Mouse (Mus musculus): ENCODE measurements around the gene Rdh19. TPM values are rescaled to one million over a fixed set of nuclear protein-coding genes. Genes with fewer than 3 reads are reported as not detected.
"Not testable (repeated sequence)": the region's sequence is repeated elsewhere in the genome, so short reads cannot be mapped to it uniquely, and the experiment has no call there.

Gene Rdh19
- polyA plus RNA-seq, 1 experiment from 2014 or later = not detected

GRCm38 (mm10) chr10:127825386-127825785 is 24.3 kb upstream of the Rdh19 start:
- ATAC-seq (ENCODE audit: insufficient number of reproducible peaks, insufficient read depth, low FRiP score, low read depth) = no peak

GRCm38 (mm10) chr10:127829121-127829520 is 20.6 kb upstream of the Rdh19 start:
- Histone ChIP-seq H3K9ac (ENCODE audit: low read length) (no peak overlapping the region), H3K4me1 (ENCODE audit: control insufficient read depth in 2 of 2, insufficient read depth in 2 of 2, low read length in 2 of 2) (no peaks in the 10 kb centered on the region), H3K9me3 (ENCODE audit: control insufficient read depth, low read length) (0 out of 2 replicates have a peak, but pooled peaks cover 2% of the 10 kb centered on the region), H3K4me3 (ENCODE audit: control insufficient read depth in 1 of 2, insufficient read depth in 1 of 2, low read depth in 1 of 2, low read length in 2 of 2) (no peak overlapping the region), H3K27ac (replicated peaks in 1 of 2; ENCODE audit: control insufficient read depth in 1 of 2, insufficient read depth in 1 of 2, low read depth in 2 of 2, low read length in 2 of 2) (no peak overlapping the region), H3K36me3 (ENCODE audit: control insufficient read depth, insufficient read depth, low read length) (no peaks in the 10 kb centered on the region), H3K27me3 (ENCODE audit: control insufficient read depth, insufficient read depth, low read length) (no peaks in the 10 kb centered on the region), H3K4me2 (ENCODE audit: low read length) (no peak overlapping the region)
- 65% methylated on average over 3 of the region's 3 CpGs for WGBS
- no peak for ATAC-seq (ENCODE audit: insufficient number of reproducible peaks, insufficient read depth, low FRiP score, low read depth)

More at GRCm38 (mm10) chr10:127825386-127825785, 24.3 kb upstream of the Rdh19 start:
- H3K4me1 ChIP-seq (ENCODE audit: control insufficient read depth in 2 of 2, insufficient read depth in 2 of 2, low read length in 2 of 2) = no peaks in the 10 kb centered on the region
- WGBS = 74% methylated on average over 6 of the region's 6 CpGs
- no peaks in the 10 kb centered on the region for H3K27me3 ChIP-seq (ENCODE audit: control insufficient read depth, insufficient read depth, low read length)
- no peaks in the 10 kb centered on the region for H3K36me3 ChIP-seq (ENCODE audit: control insufficient read depth, insufficient read depth, low read length)
- no peak overlapping the region for H3K4me3 ChIP-seq (ENCODE audit: control insufficient read depth in 1 of 2, insufficient read depth in 1 of 2, low read depth in 1 of 2, low read length in 2 of 2)
- H3K4me2 ChIP-seq (ENCODE audit: low read length) = no peak overlapping the region
- no peak overlapping the region for H3K9ac ChIP-seq (ENCODE audit: low read length)
- H3K9me3 ChIP-seq (ENCODE audit: control insufficient read depth, low read length) = peaks cover 6% of the 10 kb centered on the region; the same call in 1 of the 2 replicates
- no peak overlapping the region for H3K27ac ChIP-seq (replicated peaks in 1 of 2; ENCODE audit: control insufficient read depth in 1 of 2, insufficient read depth in 1 of 2, low read depth in 2 of 2, low read length in 2 of 2)

GRCm38 (mm10) chr10:127834186-127834585 is 15.5 kb upstream of the Rdh19 start:
- not testable (repeated sequence) for H3K27me3 ChIP-seq (ENCODE audit: control insufficient read depth, insufficient read depth, low read length); ATAC-seq (ENCODE audit: insufficient number of reproducible peaks, insufficient read depth, low FRiP score, low read depth); H3K4me2 ChIP-seq (ENCODE audit: low read length); H3K4me3 ChIP-seq (ENCODE audit: control insufficient read depth in 1 of 2, insufficient read depth in 1 of 2, low read depth in 1 of 2, low read length in 2 of 2); H3K36me3 ChIP-seq (ENCODE audit: control insufficient read depth, insufficient read depth, low read length); H3K9me3 ChIP-seq (ENCODE audit: control insufficient read depth, low read length); H3K9ac ChIP-seq (ENCODE audit: low read length); H3K4me1 ChIP-seq (ENCODE audit: control insufficient read depth in 2 of 2, insufficient read depth in 2 of 2, low read length in 2 of 2); H3K27ac ChIP-seq (replicated peaks in 1 of 2; ENCODE audit: control insufficient read depth in 1 of 2, insufficient read depth in 1 of 2, low read depth in 2 of 2, low read length in 2 of 2)
- 86% methylated on average over 1 of the region's 1 CpGs for WGBS

- no peak overlapping the region for H3K4me2 ChIP-seq (ENCODE audit: low read length)
- WGBS = 67% methylated on average over 5 of the region's 5 CpGs
- no peak overlapping the region for H3K27ac ChIP-seq (replicated peaks in 1 of 2; ENCODE audit: control insufficient read depth in 1 of 2, insufficient read depth in 1 of 2, low read depth in 2 of 2, low read length in 2 of 2)
- no peaks in the 10 kb centered on the region for H3K9me3 ChIP-seq (ENCODE audit: control insufficient read depth, low read length)
- no peaks in the 10 kb centered on the region for H3K36me3 ChIP-seq (ENCODE audit: control insufficient read depth, insufficient read depth, low read length)
- H3K4me1 ChIP-seq (ENCODE audit: control insufficient read depth in 2 of 2, insufficient read depth in 2 of 2, low read length in 2 of 2) = no peaks in the 10 kb centered on the region
- H3K4me3 ChIP-seq (ENCODE audit: control insufficient read depth in 1 of 2, insufficient read depth in 1 of 2, low read depth in 1 of 2, low read length in 2 of 2) = no peak overlapping the region
- no peaks in the 10 kb centered on the region for H3K27me3 ChIP-seq (ENCODE audit: control insufficient read depth, insufficient read depth, low read length)
- H3K9ac ChIP-seq (ENCODE audit: low read length) = no peak overlapping the region
- ATAC-seq (ENCODE audit: insufficient number of reproducible peaks, insufficient read depth, low FRiP score, low read depth) = no peak
These were observed 14.4 kb upstream of the Rdh19 start for GRCm38 (mm10) chr10:127835292-127835691.

GRCm38 (mm10) chr10:127837793-127838192 is 11.9 kb upstream of the Rdh19 start:
- not testable (repeated sequence) for H3K9ac ChIP-seq (ENCODE audit: low read length); H3K4me1 ChIP-seq (ENCODE audit: control insufficient read depth in 2 of 2, insufficient read depth in 2 of 2, low read length in 2 of 2); H3K4me2 ChIP-seq (ENCODE audit: low read length); H3K9me3 ChIP-seq (ENCODE audit: control insufficient read depth, low read length); H3K36me3 ChIP-seq (ENCODE audit: control insufficient read depth, insufficient read depth, low read length); H3K4me3 ChIP-seq (ENCODE audit: control insufficient read depth in 1 of 2, insufficient read depth in 1 of 2, low read depth in 1 of 2, low read length in 2 of 2); ATAC-seq (ENCODE audit: insufficient number of reproducible peaks, insufficient read depth, low FRiP score, low read depth); H3K27ac ChIP-seq (replicated peaks in 1 of 2; ENCODE audit: control insufficient read depth in 1 of 2, insufficient read depth in 1 of 2, low read depth in 2 of 2, low read length in 2 of 2); H3K27me3 ChIP-seq (ENCODE audit: control insufficient read depth, insufficient read depth, low read length)
- 87% methylated on average over 5 of the region's 5 CpGs for WGBS

GRCm38 (mm10) chr10:127838539-127838938 is 11.2 kb upstream of the Rdh19 start:
- Histone ChIP-seq H3K9ac (ENCODE audit: low read length) (no peak overlapping the region), H3K9me3 (ENCODE audit: control insufficient read depth, low read length) (no peaks in the 10 kb centered on the region), H3K27ac (replicated peaks in 1 of 2; ENCODE audit: control insufficient read depth in 1 of 2, insufficient read depth in 1 of 2, low read depth in 2 of 2, low read length in 2 of 2) (no peak overlapping the region), H3K4me3 (ENCODE audit: control insufficient read depth in 1 of 2, insufficient read depth in 1 of 2, low read depth in 1 of 2, low read length in 2 of 2) (no peak overlapping the region), H3K4me2 (ENCODE audit: low read length) (no peak overlapping the region), H3K36me3 (ENCODE audit: control insufficient read depth, insufficient read depth, low read length) (no peaks in the 10 kb centered on the region), H3K4me1 (ENCODE audit: control insufficient read depth in 2 of 2, insufficient read depth in 2 of 2, low read length in 2 of 2) (no peaks in the 10 kb centered on the region), H3K27me3 (ENCODE audit: control insufficient read depth, insufficient read depth, low read length) (no peaks in the 10 kb centered on the region)
- 75% methylated on average over 2 of the region's 2 CpGs for WGBS
- no peak for ATAC-seq (ENCODE audit: insufficient number of reproducible peaks, insufficient read depth, low FRiP score, low read depth)

- H3K27me3 ChIP-seq (ENCODE audit: control insufficient read depth, insufficient read depth, low read length) = no peaks in the 10 kb centered on the region
- H3K9me3 ChIP-seq (ENCODE audit: control insufficient read depth, low read length) = no peaks in the 10 kb centered on the region
- H3K9ac ChIP-seq (ENCODE audit: low read length) = no peak overlapping the region
- H3K4me2 ChIP-seq (ENCODE audit: low read length) = no peak overlapping the region
- H3K36me3 ChIP-seq (ENCODE audit: control insufficient read depth, insufficient read depth, low read length) = no peaks in the 10 kb centered on the region
- no peaks in the 10 kb centered on the region for H3K4me1 ChIP-seq (ENCODE audit: control insufficient read depth in 2 of 2, insufficient read depth in 2 of 2, low read length in 2 of 2)
- H3K4me3 ChIP-seq (ENCODE audit: control insufficient read depth in 1 of 2, insufficient read depth in 1 of 2, low read depth in 1 of 2, low read length in 2 of 2) = no peak overlapping the region
- WGBS = 64% methylated on average over 2 of the region's 2 CpGs
- no peak overlapping the region for H3K27ac ChIP-seq (replicated peaks in 1 of 2; ENCODE audit: control insufficient read depth in 1 of 2, insufficient read depth in 1 of 2, low read depth in 2 of 2, low read length in 2 of 2)
- no peak for ATAC-seq (ENCODE audit: insufficient number of reproducible peaks, insufficient read depth, low FRiP score, low read depth)
These were observed 9.0 kb upstream of the Rdh19 start for GRCm38 (mm10) chr10:127840776-127841175.

- H3K27me3 ChIP-seq (ENCODE audit: control insufficient read depth, insufficient read depth, low read length); H3K4me2 ChIP-seq (ENCODE audit: low read length); H3K9me3 ChIP-seq (ENCODE audit: control insufficient read depth, low read length); H3K27ac ChIP-seq (replicated peaks in 1 of 2; ENCODE audit: control insufficient read depth in 1 of 2, insufficient read depth in 1 of 2, low read depth in 2 of 2, low read length in 2 of 2); H3K9ac ChIP-seq (ENCODE audit: low read length); H3K36me3 ChIP-seq (ENCODE audit: control insufficient read depth, insufficient read depth, low read length); H3K4me1 ChIP-seq (ENCODE audit: control insufficient read depth in 2 of 2, insufficient read depth in 2 of 2, low read length in 2 of 2); H3K4me3 ChIP-seq (ENCODE audit: control insufficient read depth in 1 of 2, insufficient read depth in 1 of 2, low read depth in 1 of 2, low read length in 2 of 2); ATAC-seq (ENCODE audit: insufficient number of reproducible peaks, insufficient read depth, low FRiP score, low read depth): not testable (repeated sequence)
- 90% methylated on average over 5 of the region's 5 CpGs for WGBS
These were observed 3.8 kb upstream of the Rdh19 start for GRCm38 (mm10) chr10:127845945-127846344.

Data from heart, embryonic 14.5 days (tissue).